Mouse (Mus musculus) bone marrow macrophage, adult 2 months (primary cell): ENCODE data around the gene Slc12a5. TPM values are rescaled to one million over a fixed set of nuclear protein-coding genes. Genes with fewer than 3 reads are reported as not detected.

Experiments
- H3K27ac ChIP-seq: 2 replicates; pipeline ENCODE4 v1.5.1; 2012; ENCODE audit warnings: low read depth, low read length; ENCODE audit not compliant: insufficient read depth
- H3K4me1 ChIP-seq: 2 replicates; pipeline ENCODE4 v1.6.1; 2012; ENCODE audit warnings: low read length; ENCODE audit not compliant: control insufficient read depth, insufficient read depth
- H3K4me3 ChIP-seq: 2 replicates; pipeline ENCODE4 v1.5.1; 2012; ENCODE audit warnings: mild to moderate bottlenecking, low read length, moderate library complexity; ENCODE audit not compliant: insufficient read depth
- CTCF ChIP-seq: IDR thresholded peaks from 2 replicates; pipeline ENCODE4 v1.5.1; 2012; ENCODE audit warnings: low read depth, mild to moderate bottlenecking, low read length, moderate library complexity
- POLR2A ChIP-seq: IDR thresholded peaks from 2 replicates; pipeline ENCODE4 v1.6.1; 2012; ENCODE audit warnings: mild to moderate bottlenecking, low read depth, low read length, borderline replicate concordance
- polyA plus RNA-seq: library from polyadenylated mRNA; stranded (reverse); fragments of >200 nt; gene quantifications from 2 replicates; pipeline ENCODE4 v1.2.4, GENCODE M21; 2012; ENCODE audit not compliant: missing spikeins, insufficient read depth, insufficient read length

Slc12a5 gene
- polyA plus RNA-seq, 1 experiment: not detected

DNA sequence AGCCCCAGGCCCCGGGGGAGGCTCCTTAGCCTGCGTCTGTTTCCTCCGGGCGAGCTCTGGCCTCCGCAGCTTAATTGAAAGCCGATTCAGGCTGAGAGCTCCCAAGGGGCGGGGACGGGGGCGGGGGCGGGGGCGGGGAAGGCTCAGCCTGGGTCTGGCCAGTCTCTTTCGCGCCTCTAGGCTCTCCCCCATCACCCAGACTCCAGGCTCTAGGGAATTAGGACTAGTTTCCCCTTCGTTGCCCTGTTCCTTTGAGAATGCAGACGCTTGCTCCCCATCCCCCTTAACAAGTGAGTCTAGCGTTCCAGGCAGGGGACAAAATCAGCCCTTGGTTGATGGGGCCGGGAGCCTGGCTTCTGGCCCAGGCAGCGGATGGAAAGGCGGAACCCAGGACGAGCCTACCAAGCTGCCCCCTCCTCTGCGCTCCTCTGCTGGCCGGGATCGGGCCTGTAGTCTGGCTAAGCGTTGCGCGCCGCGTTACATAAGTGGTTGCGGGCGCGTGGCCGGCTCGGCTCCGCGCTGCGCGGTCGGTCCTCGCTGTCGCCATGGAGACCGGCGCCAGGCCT lies 10.1 kb downstream of the Slc12a5 start:
- H3K4me1 ChIP-seq: peaks cover 6% of the 10 kb centered on the region; the same call in 1 of the 2 replicates
- H3K4me3 ChIP-seq: no peak overlapping the region
- no peak overlapping the region for H3K27ac ChIP-seq
- TF ChIP-seq POLR2A: no peak
- TF ChIP-seq CTCF: no peak

DNA sequence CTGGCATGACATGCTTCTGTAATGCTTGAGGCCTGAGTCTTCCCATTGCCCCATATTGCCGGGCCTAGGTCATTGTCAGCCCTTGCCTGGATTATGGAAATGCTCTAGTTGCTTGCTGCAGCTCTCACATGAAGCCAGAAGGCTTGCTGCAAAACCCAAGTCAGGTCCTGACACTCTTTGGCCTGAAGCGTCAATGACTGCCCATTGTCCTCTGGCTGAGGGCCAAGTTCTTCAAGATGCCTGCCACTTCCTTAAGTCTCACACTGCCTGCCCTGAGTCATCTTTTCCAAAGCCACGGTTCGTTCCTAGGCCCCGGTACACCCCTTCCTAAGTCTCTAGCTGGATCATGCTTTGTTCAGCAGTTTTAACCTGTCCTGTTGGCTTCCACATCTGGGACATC lies 12.0 kb downstream of the Slc12a5 start:
- H3K4me1 ChIP-seq: peaks cover 6% of the 10 kb centered on the region; the same call in 1 of the 2 replicates
- no peak overlapping the region for H3K4me3 ChIP-seq
- H3K27ac ChIP-seq: no peak overlapping the region
- no peak for TF ChIP-seq CTCF
- no peak for TF ChIP-seq POLR2A

DNA sequence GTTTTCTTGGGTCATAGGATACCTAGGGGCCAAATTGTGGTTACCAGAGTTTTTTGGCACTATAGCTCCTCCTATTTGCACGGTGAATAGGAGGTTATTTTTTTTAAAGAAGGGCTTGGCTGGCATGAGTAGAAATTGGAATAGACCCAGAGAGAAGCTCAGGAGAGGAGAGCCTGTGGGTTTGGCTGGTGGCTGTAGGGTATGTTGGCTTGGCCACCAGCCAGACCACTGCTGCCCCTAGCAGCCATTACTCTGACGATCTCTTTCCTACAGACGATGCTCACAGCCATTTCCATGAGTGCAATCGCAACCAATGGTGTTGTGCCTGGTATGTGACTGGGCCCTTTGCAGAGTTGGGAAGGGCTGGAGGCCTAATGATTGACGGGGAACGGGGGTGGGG lies 15.0 kb downstream of the Slc12a5 start:
- no peak overlapping the region for H3K27ac ChIP-seq
- no peak overlapping the region for H3K4me3 ChIP-seq
- no peak for TF ChIP-seq POLR2A
- TF ChIP-seq CTCF: no peak
- H3K4me1 ChIP-seq: peaks cover 6% of the 10 kb centered on the region; the same call in 1 of the 2 replicates

DNA sequence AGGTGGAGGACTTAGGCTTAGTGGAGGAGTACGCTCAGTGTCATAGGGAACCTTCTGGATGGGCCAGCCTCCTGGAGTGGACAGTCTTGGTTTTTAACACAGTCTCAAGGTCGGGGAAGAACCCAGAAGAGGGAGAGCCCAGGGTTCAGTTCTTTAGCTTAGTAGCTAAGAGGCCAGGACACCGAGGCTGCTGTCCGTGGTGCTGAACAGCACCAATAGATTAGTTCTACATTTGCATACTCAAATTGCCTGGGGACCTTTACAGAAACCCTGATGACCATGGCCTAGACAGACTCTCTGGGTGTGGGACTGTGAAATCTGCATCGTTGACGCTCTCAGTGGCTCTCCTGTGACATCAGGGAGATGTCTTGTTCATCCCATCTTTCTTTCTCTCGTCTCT lies 19.1 kb downstream of the Slc12a5 start:
- Histone ChIP-seq H3K27ac (no peak overlapping the region), H3K4me3 (no peak overlapping the region), H3K4me1 (no peaks in the 10 kb centered on the region)
- TF ChIP-seq CTCF: no peak
- TF ChIP-seq POLR2A: no peak

DNA sequence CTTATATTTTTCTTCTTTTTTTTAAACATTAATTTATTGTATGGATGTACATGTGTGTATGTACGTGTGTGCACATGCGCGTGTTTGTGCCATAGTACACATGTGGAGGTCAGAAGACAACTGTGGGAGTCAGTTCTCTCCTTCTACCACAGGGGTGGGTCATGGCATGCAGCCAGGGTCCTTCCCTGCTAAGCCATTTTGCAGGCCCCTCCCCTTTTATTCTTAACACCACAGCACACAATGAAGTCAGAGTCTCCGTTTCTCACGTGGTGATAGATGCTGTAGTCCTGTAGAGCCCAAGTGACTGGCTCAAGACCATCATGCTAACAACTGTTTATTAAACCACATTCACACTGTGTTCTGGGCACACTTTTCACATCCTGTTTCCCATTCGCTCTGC lies 25.4 kb downstream of the Slc12a5 start:
- Histone ChIP-seq H3K4me3 (no peak overlapping the region), H3K27ac (no peak overlapping the region)

DNA sequence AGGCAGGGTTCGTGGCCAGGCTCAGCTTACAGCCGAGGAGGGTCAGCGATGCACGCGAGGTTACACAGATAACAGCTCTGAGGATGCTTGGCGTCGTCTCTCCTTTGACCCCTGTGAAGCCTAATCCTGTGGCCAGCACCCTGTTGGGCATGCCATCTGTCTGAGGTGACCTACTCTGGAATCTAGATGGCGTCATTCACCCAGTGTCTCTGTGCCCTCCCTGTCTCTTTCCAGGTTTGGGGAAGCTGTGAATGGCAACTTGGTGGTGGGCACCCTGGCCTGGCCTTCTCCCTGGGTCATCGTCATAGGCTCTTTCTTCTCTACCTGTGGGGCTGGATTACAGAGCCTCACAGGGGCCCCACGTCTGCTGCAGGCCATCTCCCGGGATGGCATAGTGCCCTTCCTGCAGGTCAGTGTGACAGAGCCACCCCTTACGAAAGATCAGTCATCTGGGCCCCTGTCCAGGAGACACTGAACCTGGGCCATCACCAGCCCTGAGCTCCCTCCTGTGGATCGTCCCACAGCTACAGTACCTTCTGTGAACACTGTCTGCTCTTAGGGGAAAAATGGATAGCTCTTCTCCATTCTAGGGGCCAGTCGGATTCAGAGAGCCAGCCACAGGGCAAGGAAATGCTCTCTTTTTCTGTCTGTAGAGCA lies 25.9 kb downstream of the Slc12a5 start:
- no peaks in the 10 kb centered on the region for H3K4me1 ChIP-seq
- no peak overlapping the region for H3K27ac ChIP-seq
- no peak overlapping the region for H3K4me3 ChIP-seq
- TF ChIP-seq CTCF: no peak

More for the DNA sequence above, 25.4 kb downstream of the Slc12a5 start:
- TF ChIP-seq POLR2A: no peak
- H3K4me1 ChIP-seq: no peaks in the 10 kb centered on the region

DNA sequence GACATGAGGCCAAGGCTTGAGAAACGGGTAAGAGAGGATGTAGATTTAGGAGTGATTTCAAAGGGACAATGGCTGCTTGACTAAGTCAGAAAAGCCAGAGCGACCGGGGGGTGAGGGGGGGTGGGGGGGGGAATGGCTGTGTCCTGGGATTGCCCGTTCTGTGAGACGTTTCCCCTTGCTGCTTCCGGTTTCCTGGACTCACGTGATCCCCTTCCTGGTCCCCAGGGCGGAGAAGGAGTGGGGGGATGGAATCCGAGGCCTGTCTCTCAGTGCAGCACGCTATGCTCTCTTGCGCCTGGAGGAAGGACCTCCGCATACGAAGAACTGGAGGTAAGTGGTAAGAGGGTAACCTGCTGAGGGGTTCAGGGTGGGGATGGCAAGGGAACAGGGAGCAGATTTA lies 28.2 kb downstream of the Slc12a5 start:
- Histone ChIP-seq H3K4me3 (no peak overlapping the region), H3K4me1 (no peaks in the 10 kb centered on the region), H3K27ac (no peak overlapping the region)
- no peak for TF ChIP-seq POLR2A
- no peak for TF ChIP-seq CTCF

DNA sequence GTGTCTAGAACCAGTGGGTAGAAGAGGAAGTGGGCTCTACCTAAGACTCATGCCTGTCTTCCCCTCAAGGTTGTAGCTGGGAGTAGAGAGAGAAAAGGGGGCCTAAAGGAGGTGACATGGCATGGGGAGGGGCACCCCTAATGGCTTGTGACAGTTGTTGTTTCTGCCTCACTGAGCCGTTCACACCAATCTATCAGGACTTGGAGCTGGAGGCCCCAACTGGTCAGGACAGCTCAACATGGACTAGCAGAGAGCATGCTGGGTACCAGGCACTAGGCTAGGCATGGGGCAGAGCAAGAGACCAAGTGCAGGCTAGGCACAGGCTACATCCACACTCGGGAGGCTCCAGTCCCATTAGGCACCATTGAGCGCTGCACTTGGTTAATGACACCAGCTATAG lies 30.5 kb downstream of the Slc12a5 start:
- H3K4me3 ChIP-seq: no peak overlapping the region
- no peaks in the 10 kb centered on the region for H3K4me1 ChIP-seq
- TF ChIP-seq CTCF (no peak), POLR2A (no peak)
- no peak overlapping the region for H3K27ac ChIP-seq

DNA sequence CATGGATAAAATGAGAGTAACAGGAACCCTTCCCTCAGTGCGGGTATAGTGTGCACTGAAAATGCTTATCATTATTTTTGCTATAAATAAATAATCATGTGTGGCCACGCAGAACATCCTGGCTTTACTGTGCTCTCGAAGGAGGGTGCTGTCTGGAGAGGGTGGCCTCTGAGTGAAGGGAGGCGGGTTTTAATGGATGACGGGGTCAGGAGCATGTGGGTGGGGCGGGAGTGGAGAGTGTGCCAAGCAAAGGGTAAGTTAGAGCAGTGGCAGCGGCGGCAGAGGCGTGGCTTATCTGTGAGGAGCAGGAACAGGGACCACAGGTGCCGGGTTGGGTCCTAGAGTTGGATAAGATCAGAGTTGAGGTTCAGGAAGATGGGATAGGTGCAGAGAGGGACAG lies 31.2 kb downstream of the Slc12a5 start:
- Histone ChIP-seq H3K4me1 (no peaks in the 10 kb centered on the region), H3K4me3 (no peak overlapping the region), H3K27ac (no peak overlapping the region)
- TF ChIP-seq POLR2A: no peak
- TF ChIP-seq CTCF: no peak

DNA sequence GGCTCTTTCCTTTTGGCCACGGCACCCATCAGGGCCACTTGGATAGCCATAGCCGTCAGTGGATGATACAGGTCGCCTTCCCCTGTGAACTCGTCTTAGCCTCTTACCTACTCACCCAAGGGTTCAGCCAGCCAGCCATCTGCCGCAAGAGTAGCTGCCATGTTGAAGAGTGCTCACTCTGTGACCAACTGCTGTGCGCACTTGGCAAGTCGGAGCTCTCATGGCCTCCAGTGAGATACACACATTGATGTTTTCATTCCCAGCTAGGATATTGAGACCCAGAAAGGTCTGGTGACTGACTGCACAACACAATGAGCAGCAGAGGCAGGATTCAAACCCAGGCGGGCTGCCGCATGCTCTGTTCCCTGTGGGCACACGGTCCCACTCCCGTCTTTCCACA lies 33.6 kb downstream of the Slc12a5 start:
- Histone ChIP-seq H3K4me3 (no peak overlapping the region), H3K27ac (no peak overlapping the region), H3K4me1 (0 out of 2 replicates have a peak, but pooled peaks cover 5% of the 10 kb centered on the region)
- no peak for TF ChIP-seq CTCF
- no peak for TF ChIP-seq POLR2A

DNA sequence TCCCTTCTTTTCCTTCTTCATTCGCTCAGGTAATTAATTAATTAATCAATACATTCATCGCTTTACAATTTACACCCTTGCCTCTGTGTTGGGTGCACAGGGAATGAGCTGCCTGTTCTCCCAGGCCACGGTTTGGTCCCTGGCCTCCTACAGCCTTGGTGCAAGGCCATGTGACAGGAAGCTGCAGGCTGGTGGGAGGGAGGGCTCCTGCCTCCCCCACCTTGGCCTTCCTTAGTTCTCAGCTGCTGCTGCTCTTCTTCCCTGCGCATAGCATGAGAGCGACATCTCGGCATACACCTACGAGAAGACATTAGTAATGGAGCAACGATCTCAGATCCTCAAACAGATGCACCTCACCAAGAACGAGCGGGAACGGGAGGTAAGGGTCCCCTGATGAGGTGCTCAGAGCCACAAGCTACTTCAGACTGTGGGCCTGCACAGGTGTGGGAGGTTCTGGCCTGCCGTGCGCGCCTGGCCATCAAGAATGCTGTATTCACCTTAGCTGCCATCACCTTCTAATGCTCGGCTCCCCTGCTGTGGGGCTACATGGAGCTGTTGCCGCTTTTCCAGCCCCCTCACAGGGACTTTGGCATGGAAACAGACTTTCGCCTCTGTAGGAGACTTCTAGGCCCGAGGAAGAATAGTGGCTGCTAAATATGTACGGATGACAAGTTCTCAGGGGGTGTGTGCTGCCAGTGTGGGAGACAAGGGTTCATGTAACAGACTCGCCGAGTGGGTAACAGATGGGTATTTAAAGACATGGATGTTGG lies 34.2 kb downstream of the Slc12a5 start:
- Histone ChIP-seq H3K4me1 (0 out of 2 replicates have a peak, but pooled peaks cover 5% of the 10 kb centered on the region), H3K27ac (no peak overlapping the region), H3K4me3 (no peak overlapping the region)
- TF ChIP-seq CTCF (no peak), POLR2A (no peak)
